Mouse (Mus musculus): ENCODE data around the gene Olfr450. TPM values are rescaled to one million over a fixed set of nuclear protein-coding genes. Genes with fewer than 3 reads are reported as not detected.
A peak's percentile ranks its signal among the peaks of the same experiment; 100 is the strongest.

Olfr450 gene
- not detected in 2 replicates for polyA plus RNA-seq (2014; fragmentation: Nextera tagmentation; extraction: Ambion mirVana)

GRCm38 (mm10) chr6:42811639-42812038, at the start of gene Olfr450:
Gene Olfr450, plus strand, starts transcription at chr6:42811939.
- WGBS = 81% methylated on average over 1 of the region's 1 CpGs
- H3K9me3 ChIP-seq (ENCODE audit: control insufficient read depth, low read length) = no peaks in the 10 kb centered on the region
- H3K4me3 ChIP-seq (ENCODE audit: low read depth, low read length) = no peak within 1 kb of the TSS
- no peaks in the 10 kb centered on the region for H3K36me3 ChIP-seq (ENCODE audit: control insufficient read depth, insufficient read depth, low read length)
- H3K4me2 ChIP-seq (ENCODE audit: low read length) = no peak within 1 kb of the TSS
- H3K9ac ChIP-seq (ENCODE audit: low read length) = no peak within 1 kb of the TSS
- DNase-seq (ENCODE audit: low spot score) (no peak), ATAC-seq (replicated peaks; ENCODE audit: low FRiP score, low TSS enrichment, low read depth) (no peak)
- H3K27me3 ChIP-seq (replicated peaks; ENCODE audit: control insufficient read depth, insufficient read depth, low read length) = no peaks in the 10 kb centered on the region
- H3K4me1 ChIP-seq (replicated peaks; ENCODE audit: control insufficient read depth, insufficient read depth, low read length) = no peaks in the 10 kb centered on the region
- no peak within 1 kb of the TSS for H3K27ac ChIP-seq (ENCODE audit: low read depth)

GRCm38 (mm10) chr6:42777066-42777465, 34.7 kb upstream of the Olfr450 start:
- 83% methylated on average over 1 of the region's 1 CpGs for WGBS
- H3K27ac ChIP-seq (ENCODE audit: low read depth) = no peak overlapping the region
- H3K4me3 ChIP-seq (ENCODE audit: low read depth, low read length) = no peak overlapping the region
- no peak overlapping the region for H3K9ac ChIP-seq (ENCODE audit: low read length)
- no peaks in the 10 kb centered on the region for H3K36me3 ChIP-seq (ENCODE audit: control insufficient read depth, insufficient read depth, low read length)
- ATAC-seq (replicated peaks; ENCODE audit: low FRiP score, low TSS enrichment, low read depth) (no peak), DNase-seq (ENCODE audit: low spot score) (no peak)
- H3K9me3 ChIP-seq (ENCODE audit: control insufficient read depth, low read length) = no peaks in the 10 kb centered on the region
- H3K4me2 ChIP-seq (ENCODE audit: low read length) = no peak overlapping the region
- no peaks in the 10 kb centered on the region for H3K27me3 ChIP-seq (replicated peaks; ENCODE audit: control insufficient read depth, insufficient read depth, low read length)
- no peaks in the 10 kb centered on the region for H3K4me1 ChIP-seq (replicated peaks; ENCODE audit: control insufficient read depth, insufficient read depth, low read length)

DNA sequence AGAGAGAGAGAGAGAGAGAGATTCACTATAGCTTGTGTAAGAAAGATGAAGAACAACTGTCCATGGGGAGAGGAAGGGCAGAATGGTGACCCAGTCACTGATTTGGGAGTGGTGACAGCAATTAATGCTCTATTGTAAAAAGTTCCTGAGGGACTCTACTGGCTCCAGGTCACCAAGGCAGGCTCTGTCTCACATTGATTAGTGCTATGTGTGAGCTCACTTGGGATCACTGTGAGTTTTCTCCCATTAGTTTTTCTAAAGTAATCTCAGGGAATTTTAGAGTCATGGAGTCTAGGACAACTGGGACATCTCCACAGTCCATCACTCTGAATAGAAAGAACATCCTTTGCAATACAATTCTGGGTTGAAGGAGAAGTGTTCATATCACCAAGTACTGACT, 26.9 kb upstream of the Olfr450 start, which contains the start of gene Olfr452:
Olfr452 (plus strand) TSS at position 301 of the 400 bp plus-strand sequence.
- Histone ChIP-seq H3K9ac (ENCODE audit: low read length) (no peak within 1 kb of the TSS), H3K4me1 (replicated peaks; ENCODE audit: control insufficient read depth, insufficient read depth, low read length) (no peaks in the 10 kb centered on the region), H3K27me3 (replicated peaks; ENCODE audit: control insufficient read depth, insufficient read depth, low read length) (no peaks in the 10 kb centered on the region), H3K9me3 (ENCODE audit: control insufficient read depth, low read length) (no peaks in the 10 kb centered on the region), H3K27ac (ENCODE audit: low read depth) (no peak within 1 kb of the TSS), H3K4me2 (ENCODE audit: low read length) (no peak within 1 kb of the TSS), H3K36me3 (ENCODE audit: control insufficient read depth, insufficient read depth, low read length) (no peaks in the 10 kb centered on the region), H3K4me3 (ENCODE audit: low read depth, low read length) (no peak within 1 kb of the TSS)
- ATAC-seq (replicated peaks; ENCODE audit: low FRiP score, low TSS enrichment, low read depth) (no peak), DNase-seq (ENCODE audit: low spot score) (no peak)

DNA sequence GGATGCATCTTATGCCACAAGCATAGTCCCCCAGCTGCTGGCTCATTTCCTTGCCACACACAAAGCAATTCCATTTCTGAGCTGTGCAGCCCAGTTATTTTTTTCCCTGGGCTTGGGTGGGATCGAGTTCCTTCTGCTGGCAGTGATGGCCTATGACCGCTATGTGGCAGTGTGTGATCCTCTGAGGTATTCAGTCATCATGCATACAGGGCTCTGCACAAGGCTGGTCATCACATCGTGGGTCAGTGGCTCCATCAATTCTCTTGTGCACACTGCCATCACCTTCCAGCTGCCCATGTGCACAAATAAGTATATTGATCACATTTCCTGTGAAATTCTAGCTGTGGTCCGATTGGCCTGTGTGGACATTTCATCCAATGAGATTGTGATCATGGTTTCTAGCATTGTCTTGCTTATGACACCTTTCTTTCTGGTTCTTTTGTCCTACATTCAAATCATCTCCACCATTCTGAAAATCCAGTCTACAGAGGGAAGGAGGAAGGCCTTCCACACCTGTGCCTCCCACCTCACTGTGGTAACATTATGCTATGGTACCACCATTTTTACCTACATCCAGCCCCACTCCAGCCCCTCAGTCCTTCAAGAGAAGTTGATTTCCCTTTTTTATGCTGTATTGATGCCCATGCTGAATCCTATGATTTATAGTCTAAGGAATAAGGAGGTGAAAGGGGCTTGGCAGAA, 21.3 kb upstream of the Olfr450 start:
- H3K27ac ChIP-seq (ENCODE audit: low read depth) = no peak overlapping the region
- no peaks in the 10 kb centered on the region for H3K36me3 ChIP-seq (ENCODE audit: control insufficient read depth, insufficient read depth, low read length)
- no peak overlapping the region for H3K4me2 ChIP-seq (ENCODE audit: low read length)
- no peaks in the 10 kb centered on the region for H3K9me3 ChIP-seq (ENCODE audit: control insufficient read depth, low read length)
- H3K4me1 ChIP-seq (replicated peaks; ENCODE audit: control insufficient read depth, insufficient read depth, low read length) = no peaks in the 10 kb centered on the region
- no peak overlapping the region for H3K9ac ChIP-seq (ENCODE audit: low read length)
- WGBS = 32% methylated on average over 4 of the region's 4 CpGs
- no peaks in the 10 kb centered on the region for H3K27me3 ChIP-seq (replicated peaks; ENCODE audit: control insufficient read depth, insufficient read depth, low read length)
- no peak for ATAC-seq (replicated peaks; ENCODE audit: low FRiP score, low TSS enrichment, low read depth)
- DNase-seq (ENCODE audit: low spot score) = no peak
- H3K4me3 ChIP-seq (ENCODE audit: low read depth, low read length) = no peak overlapping the region

- H3K27ac ChIP-seq (ENCODE audit: low read depth) = no peak overlapping the region
- no peaks in the 10 kb centered on the region for H3K36me3 ChIP-seq (ENCODE audit: control insufficient read depth, insufficient read depth, low read length)
- DNase-seq (ENCODE audit: low spot score) = no peak
- no peaks in the 10 kb centered on the region for H3K27me3 ChIP-seq (replicated peaks; ENCODE audit: control insufficient read depth, insufficient read depth, low read length)
- no peak overlapping the region for H3K4me3 ChIP-seq (ENCODE audit: low read depth, low read length)
- no peak overlapping the region for H3K9ac ChIP-seq (ENCODE audit: low read length)
- no peak overlapping the region for H3K4me2 ChIP-seq (ENCODE audit: low read length)
- no peak for ATAC-seq (replicated peaks; ENCODE audit: low FRiP score, low TSS enrichment, low read depth)
- H3K9me3 ChIP-seq (ENCODE audit: control insufficient read depth, low read length) = no peaks in the 10 kb centered on the region
- WGBS = 78% methylated on average over 9 of the region's 9 CpGs
- H3K4me1 ChIP-seq (replicated peaks; ENCODE audit: control insufficient read depth, insufficient read depth, low read length) = no peaks in the 10 kb centered on the region
Observed at GRCm38 (mm10) chr6:42790949-42791556, 20.7 kb upstream of the Olfr450 start.

GRCm38 (mm10) chr6:42794982-42795381, 16.8 kb upstream of the Olfr450 start:
- no peaks in the 10 kb centered on the region for H3K36me3 ChIP-seq (ENCODE audit: control insufficient read depth, insufficient read depth, low read length)
- no peaks in the 10 kb centered on the region for H3K4me1 ChIP-seq (replicated peaks; ENCODE audit: control insufficient read depth, insufficient read depth, low read length)
- no peak overlapping the region for H3K4me2 ChIP-seq (ENCODE audit: low read length)
- no peaks in the 10 kb centered on the region for H3K9me3 ChIP-seq (ENCODE audit: control insufficient read depth, low read length)
- no peak overlapping the region for H3K9ac ChIP-seq (ENCODE audit: low read length)
- DNase-seq (ENCODE audit: low spot score) (no peak), ATAC-seq (replicated peaks; ENCODE audit: low FRiP score, low TSS enrichment, low read depth) (no peak)
- WGBS = 82% methylated on average over 3 of the region's 3 CpGs
- no peaks in the 10 kb centered on the region for H3K27me3 ChIP-seq (replicated peaks; ENCODE audit: control insufficient read depth, insufficient read depth, low read length)
- H3K27ac ChIP-seq (ENCODE audit: low read depth) = no peak overlapping the region
- H3K4me3 ChIP-seq (ENCODE audit: low read depth, low read length) = no peak overlapping the region

DNA sequence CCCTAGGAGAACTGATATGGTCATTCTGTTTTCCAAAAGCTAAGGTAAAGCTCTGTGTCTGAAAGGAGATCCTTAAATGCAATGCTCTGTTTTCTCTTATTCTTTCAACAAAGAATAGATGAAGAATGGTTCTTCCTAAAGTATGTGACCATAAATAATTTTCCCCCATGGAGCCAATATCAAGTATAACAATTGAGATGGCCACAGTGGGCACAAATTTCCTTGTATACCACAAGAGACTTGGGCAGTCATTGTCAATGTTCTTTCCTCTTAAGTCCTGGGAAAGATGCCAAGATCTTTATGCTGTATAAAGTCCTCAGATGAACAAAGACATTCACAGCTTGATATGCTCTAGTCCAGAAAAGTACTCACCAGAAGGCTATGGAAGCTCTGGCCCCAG, 22.3 kb downstream of the Olfr450 start, which contains the start of gene Olfr449:
Olfr449 (plus strand) TSS at position 301 of the 400 bp plus-strand sequence.
- Histone ChIP-seq H3K4me1 (replicated peaks; ENCODE audit: control insufficient read depth, insufficient read depth, low read length) (no peaks in the 10 kb centered on the region), H3K4me2 (ENCODE audit: low read length) (no peak within 1 kb of the TSS), H3K9ac (ENCODE audit: low read length) (no peak within 1 kb of the TSS), H3K9me3 (ENCODE audit: control insufficient read depth, low read length) (no peaks in the 10 kb centered on the region), H3K27ac (ENCODE audit: low read depth) (no peak within 1 kb of the TSS), H3K4me3 (ENCODE audit: low read depth, low read length) (no peak within 1 kb of the TSS), H3K36me3 (ENCODE audit: control insufficient read depth, insufficient read depth, low read length) (no peaks in the 10 kb centered on the region), H3K27me3 (replicated peaks; ENCODE audit: control insufficient read depth, insufficient read depth, low read length) (no peaks in the 10 kb centered on the region)
- DNase-seq (ENCODE audit: low spot score) (no peak), ATAC-seq (replicated peaks; ENCODE audit: low FRiP score, low TSS enrichment, low read depth) (no peak)

- Histone ChIP-seq H3K4me3 (ENCODE audit: low read depth, low read length) (no peak overlapping the region), H3K36me3 (ENCODE audit: control insufficient read depth, insufficient read depth, low read length) (no peaks in the 10 kb centered on the region), H3K27me3 (replicated peaks; ENCODE audit: control insufficient read depth, insufficient read depth, low read length) (no peaks in the 10 kb centered on the region), H3K9me3 (ENCODE audit: control insufficient read depth, low read length) (no peaks in the 10 kb centered on the region), H3K4me2 (ENCODE audit: low read length) (no peak overlapping the region), H3K4me1 (replicated peaks; ENCODE audit: control insufficient read depth, insufficient read depth, low read length) (no peaks in the 10 kb centered on the region), H3K27ac (ENCODE audit: low read depth) (no peak overlapping the region), H3K9ac (ENCODE audit: low read length) (no peak overlapping the region)
- DNase-seq (ENCODE audit: low spot score) (no peak), ATAC-seq (replicated peaks; ENCODE audit: low FRiP score, low TSS enrichment, low read depth) (peak; percentile 75; the same call in 1 of the 2 replicates)
- 15% methylated on average over 4 of the region's 4 CpGs for WGBS
Observed at GRCm38 (mm10) chr6:42860222-42860819, 48.6 kb downstream of the Olfr450 start.
